Mouse (Mus musculus) liver, embryonic 13.5 days (tissue): ENCODE data around the gene Zfyve27. TPM values are rescaled to one million over a fixed set of nuclear protein-coding genes. Genes with fewer than 3 reads are reported as not detected.
A peak's percentile ranks its signal among the peaks of the same experiment; 100 is the strongest.

Source experiments
- ATAC-seq: fragments of 200-750 bp; cut with Nextera tagmentation; 2 replicates; pipeline ENCODE4 v1.8.0; 2017; ENCODE audit warnings: low read depth, mild to moderate bottlenecking, moderate number of reproducible peaks, moderate library complexity
- DNase-seq: peaks from one replicate; pipeline ENCODE4 v3.0.0; 2022
- H3K27ac ChIP-seq: fragments of 300-500 bp; sonication (generic); 2 replicates; pipeline ENCODE4 v1.5.1; 2015; ENCODE audit warnings: moderate library complexity, mild to moderate bottlenecking, inconsistent platforms
- H3K27me3 ChIP-seq: fragments of 300-500 bp; sonication (generic); 2 replicates; pipeline ENCODE4 v1.6.1; 2015; ENCODE audit warnings: mild to moderate bottlenecking, inconsistent platforms
- H3K36me3 ChIP-seq: fragments of 300-500 bp; sonication (generic); 2 replicates; pipeline ENCODE4 v1.6.1; 2015; ENCODE audit warnings: mild to moderate bottlenecking, inconsistent platforms
- H3K4me1 ChIP-seq: fragments of 300-500 bp; sonication (generic); replicated peaks from 2 replicates; pipeline ENCODE4 v1.6.1; 2015; ENCODE audit warnings: inconsistent platforms
- H3K4me2 ChIP-seq: fragments of 300-500 bp; sonication (generic); 2 replicates; pipeline ENCODE4 v1.6.1; 2015; ENCODE audit warnings: inconsistent platforms, mild to moderate bottlenecking, moderate library complexity
- H3K4me3 ChIP-seq: fragments of 300-500 bp; sonication (generic); replicated peaks from 2 replicates; pipeline ENCODE4 v1.5.1; 2015; ENCODE audit warnings: mild to moderate bottlenecking, inconsistent platforms
- H3K9ac ChIP-seq: fragments of 300-500 bp; sonication (generic); 2 replicates; pipeline ENCODE4 v1.6.1; 2015; ENCODE audit warnings: mild to moderate bottlenecking, inconsistent platforms
- H3K9me3 ChIP-seq: fragments of 300-500 bp; sonication (generic); replicated peaks from 2 replicates; pipeline ENCODE4 v1.6.1; 2016; ENCODE audit warnings: inconsistent platforms
- whole genome bisulfite sequencing: fragments of 180-500 bp; shearing (Covaris S2); methylation state at CpG from one replicate; pipeline ENCODE4 v1.1.7; 2015; ENCODE audit not compliant: insufficient replicate concordance; 5-methylcytosine and 5-hydroxymethylcytosine counted together
- polyA plus RNA-seq: library from polyadenylated mRNA; unstranded; fragments of >200 nt; fragmentation: Nextera tagmentation; extraction: Ambion mirVana; gene quantifications from 2 replicates; pipeline ENCODE4 v1.2.1, GENCODE M21; 2015

The Zfyve27 gene
- polyA plus RNA-seq, 1 experiment from 2014 or later = 8.2 TPM

- no peak for DNase-seq
- H3K4me2 ChIP-seq = no peak overlapping the region
- 0 out of 2 replicates have a peak, but pooled peaks cover 3% of the 10 kb centered on the region for H3K4me1 ChIP-seq
- H3K9me3 ChIP-seq = no peaks in the 10 kb centered on the region
- no peak overlapping the region for H3K9ac ChIP-seq
- H3K27me3 ChIP-seq = peaks cover 9% of the 10 kb centered on the region; the same call in 1 of the 2 replicates
- no peak overlapping the region for H3K27ac ChIP-seq
- H3K4me3 ChIP-seq = no peak overlapping the region
- H3K36me3 ChIP-seq = no peaks in the 10 kb centered on the region
- WGBS = 62% methylated on average over 2 of the region's 2 CpGs
- ATAC-seq = no peak
Observed at GRCm38 (mm10) chr19:42214601-42215000, 50.9 kb downstream of the Zfyve27 start.

- Histone ChIP-seq H3K9ac (no peak overlapping the region), H3K36me3 (no peaks in the 10 kb centered on the region), H3K4me3 (no peak overlapping the region), H3K9me3 (no peaks in the 10 kb centered on the region), H3K27ac (no peak overlapping the region), H3K4me1 (0 out of 2 replicates have a peak, but pooled peaks cover 2% of the 10 kb centered on the region), H3K4me2 (no peak overlapping the region), H3K27me3 (no peaks in the 10 kb centered on the region)
- DNase-seq = no peak
- WGBS = 57% methylated on average over 7 of the region's 7 CpGs
- no peak for ATAC-seq
Observed at GRCm38 (mm10) chr19:42216699-42217373, 53.1 kb downstream of the Zfyve27 start.

- Histone ChIP-seq H3K4me1 (no peaks in the 10 kb centered on the region), H3K27ac (no peak overlapping the region), H3K27me3 (no peaks in the 10 kb centered on the region), H3K9me3 (no peaks in the 10 kb centered on the region), H3K9ac (no peak overlapping the region), H3K36me3 (no peaks in the 10 kb centered on the region), H3K4me2 (no peak overlapping the region), H3K4me3 (no peak overlapping the region)
- WGBS = 0% methylated on average over 2 of the region's 2 CpGs
- ATAC-seq (no peak), DNase-seq (no peak)
Observed at GRCm38 (mm10) chr19:42217374-42217763, 53.6 kb downstream of the Zfyve27 start.

GRCm38 (mm10) chr19:42226451-42226850 is 62.7 kb downstream of the Zfyve27 start:
- no peak overlapping the region for H3K4me2 ChIP-seq
- H3K27ac ChIP-seq = no peak overlapping the region
- no peak for ATAC-seq
- no peaks in the 10 kb centered on the region for H3K36me3 ChIP-seq
- no peak overlapping the region for H3K4me3 ChIP-seq
- peaks cover 22% of the 10 kb centered on the region for H3K4me1 ChIP-seq
- no peak overlapping the region for H3K9ac ChIP-seq
- 55% methylated on average over 10 of the region's 10 CpGs for WGBS
- no peaks in the 10 kb centered on the region for H3K9me3 ChIP-seq
- no peak for DNase-seq
- 0 out of 2 replicates have a peak, but pooled peaks cover 11% of the 10 kb centered on the region for H3K27me3 ChIP-seq

GRCm38 (mm10) chr19:42229499-42230287 is 65.9 kb downstream of the Zfyve27 start:
- no peak for DNase-seq
- Histone ChIP-seq H3K4me2 (peak overlapping the region; percentile 53), H3K4me3 (peak overlapping the region; percentile 25)

GRCm38 (mm10) chr19:42230288-42230568 is 66.5 kb downstream of the Zfyve27 start:
- Histone ChIP-seq H3K27me3 (0 out of 2 replicates have a peak, but pooled peaks cover 7% of the 10 kb centered on the region), H3K36me3 (no peaks in the 10 kb centered on the region), H3K27ac (no peak overlapping the region), H3K9ac (no peak overlapping the region), H3K4me2 (peak overlapping the region; percentile 53), H3K4me3 (peak overlapping the region; percentile 25), H3K9me3 (no peaks in the 10 kb centered on the region), H3K4me1 (peaks cover 22% of the 10 kb centered on the region)
- WGBS = 17% methylated on average over 5 of the region's 5 CpGs
- peak; percentile 79 for ATAC-seq
- DNase-seq = peak; percentile 56

More at GRCm38 (mm10) chr19:42229499-42230287, 65.9 kb downstream of the Zfyve27 start:
- no peak overlapping the region for H3K27ac ChIP-seq
- no peaks in the 10 kb centered on the region for H3K9me3 ChIP-seq
- no peaks in the 10 kb centered on the region for H3K36me3 ChIP-seq
- WGBS = 54% methylated on average over 17 of the region's 17 CpGs
- ATAC-seq = no peak
- H3K9ac ChIP-seq = no peak overlapping the region
- H3K4me1 ChIP-seq = peaks cover 22% of the 10 kb centered on the region
- H3K27me3 ChIP-seq = 0 out of 2 replicates have a peak, but pooled peaks cover 8% of the 10 kb centered on the region

GRCm38 (mm10) chr19:42230986-42231385 is 67.2 kb downstream of the Zfyve27 start:
- no peak overlapping the region for H3K4me2 ChIP-seq
- DNase-seq (no peak), ATAC-seq (no peak)
- H3K9me3 ChIP-seq = no peaks in the 10 kb centered on the region
- WGBS = 83% methylated on average over 13 of the region's 13 CpGs
- no peak overlapping the region for H3K9ac ChIP-seq
- no peak overlapping the region for H3K27ac ChIP-seq
- no peak overlapping the region for H3K4me3 ChIP-seq
- peaks cover 22% of the 10 kb centered on the region for H3K4me1 ChIP-seq
- H3K27me3 ChIP-seq = 0 out of 2 replicates have a peak, but pooled peaks cover 3% of the 10 kb centered on the region
- no peaks in the 10 kb centered on the region for H3K36me3 ChIP-seq

- 22% methylated on average over 4 of the region's 4 CpGs for WGBS
Observed at GRCm38 (mm10) chr19:42237602-42238340, 74.0 kb downstream of the Zfyve27 start.

GRCm38 (mm10) chr19:42238341-42238715 is 74.6 kb downstream of the Zfyve27 start:
- no peaks in the 10 kb centered on the region for H3K9me3 ChIP-seq
- DNase-seq (no peak), ATAC-seq (no peak)
- H3K4me2 ChIP-seq = no peak overlapping the region
- H3K36me3 ChIP-seq = no peaks in the 10 kb centered on the region
- H3K27me3 ChIP-seq = no peaks in the 10 kb centered on the region
- no peak overlapping the region for H3K27ac ChIP-seq
- H3K9ac ChIP-seq = no peak overlapping the region
- no peak overlapping the region for H3K4me3 ChIP-seq
- no peaks in the 10 kb centered on the region for H3K4me1 ChIP-seq
- WGBS = 48% methylated on average over 7 of the region's 7 CpGs

More at GRCm38 (mm10) chr19:42237602-42238340, 74.0 kb downstream of the Zfyve27 start:
- H3K27me3 ChIP-seq = no peaks in the 10 kb centered on the region
- no peak overlapping the region for H3K9ac ChIP-seq
- H3K9me3 ChIP-seq = no peaks in the 10 kb centered on the region
- no peak overlapping the region for H3K27ac ChIP-seq
- DNase-seq (no peak), ATAC-seq (no peak)
- no peaks in the 10 kb centered on the region for H3K36me3 ChIP-seq
- H3K4me3 ChIP-seq = no peak overlapping the region
- no peak overlapping the region for H3K4me2 ChIP-seq
- H3K4me1 ChIP-seq = no peaks in the 10 kb centered on the region

- H3K27me3 ChIP-seq = no peaks in the 10 kb centered on the region
- DNase-seq (no peak), ATAC-seq (no peak)
- no peaks in the 10 kb centered on the region for H3K4me1 ChIP-seq
- no peak overlapping the region for H3K9ac ChIP-seq
- no peak overlapping the region for H3K27ac ChIP-seq
- H3K4me3 ChIP-seq = no peak overlapping the region
- WGBS = 59% methylated on average over 8 of the region's 8 CpGs
- H3K9me3 ChIP-seq = no peaks in the 10 kb centered on the region
- H3K4me2 ChIP-seq = no peak overlapping the region
- no peaks in the 10 kb centered on the region for H3K36me3 ChIP-seq
Observed at GRCm38 (mm10) chr19:42240881-42241280, 77.1 kb downstream of the Zfyve27 start.

GRCm38 (mm10) chr19:42243401-42243800 is 79.7 kb downstream of the Zfyve27 start:
- H3K36me3 ChIP-seq = no peaks in the 10 kb centered on the region
- WGBS = 38% methylated on average over 3 of the region's 3 CpGs
- H3K4me1 ChIP-seq = no peaks in the 10 kb centered on the region
- H3K4me3 ChIP-seq = no peak overlapping the region
- DNase-seq (no peak), ATAC-seq (no peak)
- H3K27me3 ChIP-seq = peaks cover 4% of the 10 kb centered on the region; the same call in 1 of the 2 replicates
- H3K9ac ChIP-seq = no peak overlapping the region
- H3K27ac ChIP-seq = no peak overlapping the region
- H3K4me2 ChIP-seq = no peak overlapping the region
- H3K9me3 ChIP-seq = no peaks in the 10 kb centered on the region
